Mouse (Mus musculus) testis, postnatal 14 days (tissue): ENCODE data around the gene Rab11a.

Experiments
- DNase-seq: peaks from one replicate; pipeline ENCODE4 v3.0.0; 2021; ENCODE audit warnings: low spot score

Rab11a gene

DNA sequence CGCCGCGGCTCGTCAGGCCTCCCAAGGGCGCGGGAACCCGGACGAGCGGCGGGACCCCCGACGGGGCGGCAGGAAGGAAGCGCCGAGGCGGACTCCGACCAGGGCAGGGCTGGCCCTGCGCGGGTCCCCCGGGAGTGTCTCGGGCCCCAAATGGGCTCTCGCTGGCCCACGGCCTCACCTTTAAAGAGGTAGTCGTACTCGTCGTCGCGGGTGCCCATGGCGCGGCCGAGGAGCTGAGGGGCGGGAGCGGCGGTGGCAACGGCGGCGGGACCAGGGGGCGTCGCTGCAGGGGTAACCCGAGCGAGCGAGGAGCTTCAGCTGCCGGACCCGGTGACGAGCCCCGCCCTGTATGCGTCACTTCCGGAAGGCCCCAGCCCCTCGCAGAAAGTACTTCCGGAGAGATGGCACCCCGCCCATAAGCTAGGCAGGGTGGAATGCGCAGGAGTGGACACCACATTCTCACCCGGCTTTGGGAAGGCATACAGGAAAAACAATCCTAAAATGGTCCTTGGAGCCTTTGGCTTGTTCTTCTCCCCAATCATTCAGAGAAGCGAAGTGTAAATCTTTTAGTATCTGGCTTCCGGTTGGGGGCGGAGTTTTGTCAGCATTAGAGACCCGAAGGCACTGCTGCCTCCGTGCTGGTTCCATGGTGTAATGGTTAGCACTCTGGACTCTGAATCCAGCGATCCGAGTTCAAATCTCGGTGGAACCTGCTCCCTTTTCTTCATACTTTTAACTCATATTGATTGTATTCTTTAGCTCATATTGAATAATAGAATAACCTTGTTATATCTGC lies at the start of gene Rab11a:
TSS of gene Rab11a (minus strand) at position 353 of the 796 bp plus-strand sequence.
- DNase-seq, result peak; percentile 96

DNA sequence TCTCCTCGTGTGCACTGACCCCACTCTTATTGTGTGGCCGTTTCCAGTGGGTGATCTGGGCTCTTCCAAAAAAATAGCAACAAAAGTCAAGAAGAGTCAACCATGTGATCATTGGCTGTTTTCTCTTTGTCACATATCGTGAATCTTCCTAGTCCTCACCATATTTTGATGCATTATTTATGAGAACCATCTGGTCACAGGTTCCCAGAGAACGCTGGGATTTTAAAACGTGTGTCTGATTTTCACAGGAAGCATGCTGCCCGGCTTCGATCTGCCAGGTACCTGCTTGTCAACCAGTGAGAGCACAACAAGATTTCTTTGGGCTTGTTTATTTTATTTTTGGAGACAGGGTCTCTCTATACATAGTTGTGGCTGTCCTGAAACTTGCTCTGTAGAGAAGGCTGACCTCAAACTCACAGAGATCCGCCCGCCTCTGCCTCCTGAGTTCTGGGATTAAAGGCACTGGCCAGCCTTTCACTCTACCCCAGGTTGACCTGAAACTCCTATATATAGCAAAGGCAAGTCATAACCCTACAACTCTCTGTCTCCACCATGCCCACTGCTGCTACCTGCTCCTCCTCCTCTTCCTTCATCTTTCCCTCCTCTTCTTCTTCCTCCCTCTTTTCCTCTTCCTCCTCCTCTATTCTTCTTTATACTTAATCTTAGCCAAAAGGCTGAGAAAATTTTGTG lies 48.8 kb upstream of the Rab11a start:
- no peak for DNase-seq

DNA sequence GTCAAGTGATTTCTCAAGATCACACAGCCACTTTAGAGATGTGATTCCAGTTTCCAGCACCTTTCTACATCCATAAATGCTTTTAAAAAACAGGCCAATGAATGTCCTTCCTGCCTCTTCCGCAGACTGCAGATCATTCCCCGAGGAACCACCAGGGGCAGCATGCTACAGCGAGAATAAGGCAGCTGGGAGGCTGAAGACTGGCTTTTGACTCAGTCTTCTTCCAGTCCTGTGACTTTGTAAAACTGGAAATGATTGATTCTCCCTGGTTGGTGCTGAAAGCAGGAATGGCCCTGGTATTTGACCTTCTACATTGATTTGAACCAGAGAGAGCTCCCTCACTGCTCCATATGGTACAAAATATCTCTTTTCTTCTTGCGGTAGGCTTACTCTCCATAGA lies 47.3 kb upstream of the Rab11a start:
- DNase-seq, result no peak

DNA sequence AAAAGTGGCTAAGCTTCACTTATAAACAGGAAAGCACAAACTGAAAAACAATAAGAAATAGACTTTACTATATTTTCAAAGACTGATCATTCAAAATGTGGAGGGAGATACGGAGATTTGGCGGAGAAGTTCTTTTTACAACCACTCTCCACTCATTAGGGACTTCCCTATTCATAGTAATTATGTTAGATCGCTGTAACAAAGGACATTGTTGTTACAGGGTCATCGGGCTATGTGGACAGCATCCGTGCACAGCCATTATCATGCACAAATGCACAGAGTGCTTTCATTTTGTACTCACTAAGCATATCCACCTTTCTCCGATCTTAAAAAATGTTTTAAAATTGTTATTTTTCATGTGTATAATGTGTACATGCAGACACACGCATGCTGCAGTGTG lies 46.0 kb upstream of the Rab11a start:
- DNase-seq, result no peak

DNA sequence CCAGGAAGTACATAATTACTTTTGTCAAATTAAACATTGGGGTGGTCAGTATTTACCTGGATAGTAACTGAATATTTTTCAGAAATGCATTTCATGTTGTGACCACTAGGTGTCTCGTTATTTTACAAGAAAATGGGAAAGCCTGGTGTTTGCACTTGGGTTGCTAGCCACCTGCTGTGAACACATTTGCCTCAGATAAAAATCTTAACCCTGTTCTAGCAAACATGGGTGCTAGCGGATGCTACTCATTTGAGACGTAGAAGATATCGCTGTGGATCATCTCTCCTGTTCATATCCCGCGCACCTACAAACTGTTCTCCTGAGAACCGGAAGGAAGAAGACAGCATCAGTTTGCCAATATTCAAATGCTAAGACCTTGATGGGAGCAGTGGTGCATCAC lies 42.1 kb upstream of the Rab11a start:
- no peak for DNase-seq

DNA sequence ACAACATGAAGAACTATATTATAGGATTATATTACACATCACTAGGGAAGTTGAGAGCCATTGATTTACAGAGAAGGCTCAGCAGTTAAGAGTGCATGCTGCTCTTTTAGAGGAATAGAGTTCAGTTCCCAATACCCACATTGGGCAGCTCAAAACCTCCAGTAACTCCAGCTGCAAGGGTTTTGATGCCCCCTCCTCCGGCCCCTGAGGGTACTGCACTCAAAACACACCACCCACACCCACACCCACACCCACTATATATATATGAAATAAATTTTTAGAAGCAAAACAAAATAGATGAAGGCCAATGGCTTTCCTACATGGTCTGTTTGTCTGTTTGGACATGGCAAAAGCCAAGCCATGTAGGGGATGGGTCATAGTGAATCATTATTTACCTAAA lies 40.6 kb upstream of the Rab11a start:
- no peak for DNase-seq

DNA sequence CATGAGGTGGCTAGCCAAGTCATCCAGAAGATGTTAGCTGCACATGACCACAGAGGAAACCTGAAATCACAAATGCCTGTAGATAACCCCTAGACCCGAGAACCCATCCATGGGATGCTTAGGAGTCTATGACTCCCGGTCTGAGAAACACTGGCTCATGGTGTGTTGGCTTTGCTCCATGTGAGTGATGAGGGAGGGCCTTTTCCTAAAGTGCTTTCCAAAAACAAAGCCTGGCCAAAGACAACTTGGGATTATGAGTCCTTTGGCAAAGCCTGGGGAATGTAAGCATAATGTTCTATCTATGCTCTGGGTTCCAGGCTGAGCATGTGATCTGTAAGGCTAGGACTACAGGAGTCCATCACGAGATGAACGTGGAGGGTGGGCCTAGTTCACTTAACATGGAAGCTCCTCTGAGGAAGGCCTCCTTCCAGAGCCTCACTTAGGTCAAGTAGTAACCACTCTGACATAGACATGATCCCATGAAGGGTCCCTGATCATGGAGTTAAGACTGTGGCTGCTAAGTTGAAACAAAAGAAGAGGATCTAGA lies 40.0 kb upstream of the Rab11a start:
- DNase-seq, result no peak

DNA sequence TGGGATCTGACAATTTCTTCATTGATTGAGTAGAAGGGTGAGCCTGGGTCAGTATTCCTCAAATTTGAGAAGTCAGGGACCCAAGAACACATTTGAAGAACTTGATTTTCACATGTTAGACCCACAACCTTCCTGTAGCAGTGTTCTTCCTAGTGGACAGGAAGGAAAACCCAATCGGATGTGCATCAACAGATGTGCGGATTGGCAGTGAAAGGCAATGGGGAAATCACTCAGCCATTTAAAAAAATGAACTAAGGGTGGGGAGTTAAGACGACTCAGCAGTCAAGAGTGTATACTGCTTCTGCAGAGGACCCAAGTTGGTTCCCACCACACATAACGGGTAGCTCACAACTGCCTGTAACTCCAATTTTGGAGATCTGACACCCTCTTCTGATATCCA lies 37.9 kb upstream of the Rab11a start:
- no peak for DNase-seq

DNA sequence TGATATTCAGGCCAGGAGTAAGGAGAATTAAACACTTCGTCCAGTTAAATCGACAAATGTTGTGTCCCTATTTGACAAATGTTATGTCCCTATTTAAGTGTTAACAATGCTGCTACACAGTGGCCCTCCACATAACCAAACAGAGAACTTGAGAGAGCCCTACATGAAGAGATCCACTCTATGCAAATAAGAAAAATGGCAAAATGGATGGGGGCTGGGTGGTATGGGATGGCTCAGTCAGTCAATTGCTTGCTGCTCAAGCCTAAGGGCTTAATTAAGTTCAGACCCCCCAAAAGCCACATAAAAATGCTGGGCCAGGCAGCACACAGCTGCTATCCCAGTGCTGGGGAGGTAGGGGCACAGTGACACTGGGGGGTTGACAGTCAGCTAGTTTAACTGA lies 37.3 kb upstream of the Rab11a start:
- DNase-seq, result no peak

DNA sequence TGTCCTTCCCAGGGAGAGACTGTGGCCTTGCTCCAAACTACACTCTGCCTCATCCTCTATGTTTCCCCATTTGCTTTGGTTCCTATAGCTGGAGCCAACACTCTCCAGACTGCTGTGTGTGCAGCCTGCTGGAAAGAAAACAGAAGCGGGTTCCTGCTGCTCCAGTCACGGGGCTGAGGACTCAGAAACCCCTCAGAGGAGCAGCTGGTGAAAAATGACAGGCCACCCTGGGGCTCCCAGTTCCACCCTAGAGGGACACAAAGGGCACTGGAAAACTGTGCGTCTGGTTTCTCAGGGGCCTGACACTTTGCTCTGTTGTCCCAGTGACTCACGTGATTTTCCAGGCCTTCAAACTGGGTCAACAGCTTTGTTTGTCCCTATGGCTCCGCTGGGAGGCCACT lies 36.9 kb upstream of the Rab11a start:
- DNase-seq, result no peak

DNA sequence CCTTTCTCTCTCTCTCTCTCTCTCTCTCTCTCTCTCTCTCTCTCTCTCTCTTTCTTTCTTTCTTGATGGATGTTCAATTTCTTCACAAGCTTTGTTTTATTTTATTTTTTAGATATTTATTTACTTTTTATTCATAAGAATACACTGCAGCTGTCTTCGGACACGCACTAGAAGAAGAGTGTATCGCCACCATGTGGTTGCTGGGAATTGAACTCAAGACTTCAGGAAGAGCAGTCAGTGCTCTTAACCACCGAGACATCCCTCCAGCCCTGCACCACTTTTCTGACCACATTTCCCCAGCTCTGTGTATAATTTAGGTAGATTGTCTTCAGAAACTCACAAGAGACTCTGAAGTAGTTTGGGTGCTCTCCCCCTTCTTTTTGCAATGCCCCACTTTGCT lies 36.4 kb upstream of the Rab11a start:
- no peak for DNase-seq

DNA sequence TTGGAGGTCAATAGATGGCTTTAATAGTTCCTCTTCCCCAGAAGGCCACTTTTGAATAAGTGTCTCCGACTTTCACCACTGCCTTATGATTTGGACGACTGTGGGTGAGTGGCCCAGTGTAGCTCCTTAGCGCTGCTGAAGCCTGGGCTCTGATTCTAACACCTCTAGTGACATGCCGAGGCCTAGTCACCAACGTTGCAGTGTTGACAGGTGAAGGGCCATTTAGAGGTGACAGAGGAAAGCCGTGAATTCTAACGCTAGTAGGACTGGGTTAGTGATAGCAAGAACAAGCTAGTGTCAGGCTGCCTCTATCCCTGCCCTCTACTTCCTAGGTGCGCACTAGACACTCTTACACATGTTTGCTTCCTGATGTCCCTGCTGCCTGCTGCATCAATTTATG lies 35.7 kb upstream of the Rab11a start:
- DNase-seq, result no peak

DNA sequence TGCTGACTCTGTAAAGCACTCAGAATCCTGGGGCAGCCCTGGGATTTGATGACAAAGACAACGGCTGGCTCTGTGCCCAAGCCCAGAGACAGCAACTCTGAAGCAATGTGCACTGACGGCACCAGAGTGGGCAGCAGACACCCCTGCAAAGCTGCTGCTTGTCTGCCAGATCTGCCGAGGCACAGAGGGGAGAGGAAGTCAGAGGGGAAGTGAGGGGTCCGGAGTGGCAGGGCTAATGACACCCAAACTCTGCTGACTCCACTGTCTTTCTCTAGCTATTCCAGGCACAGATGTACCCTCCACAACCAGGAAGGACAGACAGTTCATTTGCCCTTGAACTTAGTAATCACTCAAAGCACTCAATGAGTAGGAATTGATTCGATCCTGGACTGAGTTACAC lies 33.7 kb upstream of the Rab11a start:
- DNase-seq, result no peak

DNA sequence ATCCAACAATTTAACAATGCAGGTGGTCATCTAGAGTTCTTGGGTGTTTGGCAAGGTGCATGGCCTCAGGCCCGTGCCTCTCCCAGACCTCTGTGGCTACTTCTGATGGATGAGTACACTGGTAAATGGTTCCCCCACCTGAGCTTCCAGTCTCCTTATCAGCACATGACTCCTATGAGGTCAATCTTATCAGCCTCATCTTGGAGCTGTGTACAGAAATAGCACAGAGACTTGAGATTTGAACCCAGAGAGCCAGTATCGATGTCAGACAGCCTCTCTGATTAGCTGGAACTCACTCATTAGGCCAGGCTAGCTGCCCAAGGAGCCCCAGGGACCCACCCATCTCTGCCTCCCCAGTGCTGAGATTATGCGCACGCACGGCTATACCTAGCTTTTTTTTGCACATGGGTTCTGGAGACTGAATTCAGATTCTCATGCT lies 32.9 kb upstream of the Rab11a start:
- DNase-seq, result no peak

DNA sequence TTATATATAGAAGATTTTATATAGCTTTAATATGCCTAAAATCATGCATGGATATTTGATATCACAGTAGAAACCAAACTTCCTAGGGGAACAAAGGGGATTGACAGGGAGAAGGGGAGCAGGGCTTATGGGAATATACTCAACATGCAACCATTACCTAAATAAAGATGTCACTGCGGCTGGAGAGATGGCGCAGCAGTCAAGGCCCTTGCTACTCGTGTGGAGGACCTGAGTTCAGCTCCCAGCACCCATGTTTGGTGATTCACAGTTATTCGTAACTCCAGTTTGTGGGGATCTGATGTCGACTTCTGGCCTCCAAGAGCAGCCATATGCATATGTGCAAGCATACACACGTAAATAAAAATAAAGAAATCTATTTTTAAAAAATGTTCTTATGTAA lies 32.4 kb upstream of the Rab11a start:
- no peak for DNase-seq

DNA sequence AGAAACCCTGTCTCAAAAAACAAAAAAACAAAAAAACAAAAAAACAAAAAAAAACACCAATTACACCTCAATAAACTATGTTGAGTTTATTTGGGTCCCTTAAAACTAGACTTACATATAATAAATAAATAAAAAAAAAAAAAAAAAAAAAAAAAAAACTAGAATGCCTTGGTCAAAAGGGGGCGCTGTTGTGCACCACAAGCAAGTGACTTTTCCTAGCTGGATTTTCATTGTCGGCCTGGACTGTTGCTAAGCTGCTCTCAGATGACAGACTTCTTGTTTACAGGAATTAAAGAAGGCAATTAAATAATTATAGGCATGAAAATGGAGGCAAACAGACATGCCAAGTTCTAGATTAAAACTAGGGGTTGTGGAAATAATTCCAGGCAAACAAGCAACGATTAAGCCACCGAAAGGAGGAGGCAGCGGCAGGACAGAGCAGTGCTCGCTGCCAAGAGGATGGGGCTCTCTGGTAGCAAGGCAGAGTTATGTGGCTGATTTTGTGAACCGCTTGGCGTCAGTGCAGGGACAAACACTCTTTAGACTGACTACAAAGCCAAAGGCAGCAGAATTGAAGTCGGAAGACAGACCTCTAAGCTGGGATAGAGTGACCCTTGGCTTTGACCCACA lies 31.6 kb upstream of the Rab11a start:
- no peak for DNase-seq

DNA sequence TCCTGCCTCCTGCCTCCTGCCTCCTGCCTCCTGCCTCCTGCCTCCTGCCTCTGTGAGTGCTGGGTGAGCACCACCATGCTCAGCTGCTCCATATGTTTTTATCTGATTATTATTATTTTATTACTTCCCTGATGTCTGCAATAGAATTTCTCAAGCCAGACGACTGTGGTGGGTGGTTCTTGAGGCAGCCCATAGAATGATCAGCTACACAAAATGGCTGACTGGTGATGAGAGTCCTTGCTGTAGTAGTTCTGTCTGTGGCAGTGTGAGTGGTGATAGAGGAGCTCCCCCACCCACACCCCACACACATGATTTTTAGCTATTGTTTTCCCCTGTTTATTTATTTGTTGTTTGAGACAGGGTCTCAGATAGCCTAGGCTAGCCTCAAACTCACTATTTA lies 30.2 kb upstream of the Rab11a start:
- DNase-seq, result no peak

DNA sequence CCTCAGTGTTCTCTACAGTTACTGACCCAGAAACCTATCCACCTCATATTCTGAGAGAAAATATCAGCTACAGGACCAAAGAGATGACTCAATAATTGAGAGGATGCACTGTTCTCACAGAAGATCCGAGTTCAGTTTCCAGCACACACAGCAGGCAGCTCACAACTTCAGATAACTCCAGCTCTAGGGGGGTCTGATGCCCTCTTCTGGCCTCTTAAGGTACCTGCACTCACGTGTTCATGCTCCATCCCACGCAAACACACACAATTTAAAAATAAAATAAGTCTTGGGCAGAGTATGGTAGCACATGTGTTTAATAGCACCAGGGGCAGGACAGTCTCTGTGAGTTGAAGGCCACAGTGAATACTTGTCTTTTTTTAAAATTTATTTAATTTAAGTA lies 28.6 kb upstream of the Rab11a start:
- DNase-seq, result no peak

DNA sequence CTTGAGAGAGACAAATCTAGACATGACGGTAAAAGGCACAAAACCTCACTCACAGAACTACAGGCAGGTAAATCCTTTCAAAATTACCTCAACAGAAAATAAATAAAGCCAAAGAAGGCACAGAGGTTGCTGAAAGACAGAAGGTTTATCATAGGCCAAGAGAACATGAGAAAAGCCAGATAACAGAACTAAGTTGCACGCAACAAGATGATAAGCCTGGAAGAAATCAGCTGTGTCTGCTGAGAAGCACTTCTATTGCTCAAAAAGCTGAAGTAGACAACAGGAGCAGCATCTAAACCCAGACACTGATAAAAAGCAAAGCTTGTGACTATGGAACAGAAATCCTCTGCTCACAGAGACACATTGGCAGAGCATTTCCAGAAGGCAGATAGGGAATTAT lies 27.3 kb upstream of the Rab11a start:
- no peak for DNase-seq

DNA sequence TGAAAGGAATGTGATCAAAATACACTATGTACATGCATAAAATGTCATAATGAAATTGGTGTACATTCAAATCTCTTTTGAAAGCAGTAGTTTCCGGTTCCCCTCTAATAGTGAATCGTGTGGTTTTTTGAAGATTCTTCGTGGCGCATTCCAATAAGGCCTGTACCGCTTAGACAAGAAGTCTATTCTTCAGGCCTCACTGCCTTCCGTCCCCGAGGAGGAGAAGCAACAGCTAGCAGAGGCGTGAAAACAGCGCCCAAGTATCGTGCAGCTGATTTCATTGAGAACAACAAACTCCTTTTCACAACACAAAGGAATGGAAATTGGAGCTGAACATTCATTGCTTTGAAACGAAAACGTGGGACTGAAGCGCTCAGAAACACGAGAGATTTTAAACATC lies 20.5 kb upstream of the Rab11a start:
- no peak for DNase-seq

DNA sequence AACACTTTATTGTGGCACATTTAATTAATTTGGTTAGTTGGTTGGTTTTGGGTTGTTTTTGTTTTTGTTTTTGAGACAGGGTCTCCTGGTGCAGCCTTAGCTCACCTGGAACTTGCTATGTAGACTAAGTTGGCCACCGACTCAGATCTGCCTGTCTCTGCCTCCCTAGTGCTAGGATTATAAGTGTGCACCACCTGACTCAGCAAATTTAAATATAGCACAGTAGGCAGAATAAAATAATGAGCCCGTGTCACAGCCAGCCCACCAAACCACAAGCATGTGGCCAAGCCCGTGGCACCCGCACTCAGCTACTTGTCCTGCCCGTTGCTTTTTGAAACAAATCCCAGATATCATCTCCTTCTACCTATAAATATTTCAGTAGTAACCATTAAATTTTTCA lies 15.0 kb upstream of the Rab11a start:
- DNase-seq, result no peak

DNA sequence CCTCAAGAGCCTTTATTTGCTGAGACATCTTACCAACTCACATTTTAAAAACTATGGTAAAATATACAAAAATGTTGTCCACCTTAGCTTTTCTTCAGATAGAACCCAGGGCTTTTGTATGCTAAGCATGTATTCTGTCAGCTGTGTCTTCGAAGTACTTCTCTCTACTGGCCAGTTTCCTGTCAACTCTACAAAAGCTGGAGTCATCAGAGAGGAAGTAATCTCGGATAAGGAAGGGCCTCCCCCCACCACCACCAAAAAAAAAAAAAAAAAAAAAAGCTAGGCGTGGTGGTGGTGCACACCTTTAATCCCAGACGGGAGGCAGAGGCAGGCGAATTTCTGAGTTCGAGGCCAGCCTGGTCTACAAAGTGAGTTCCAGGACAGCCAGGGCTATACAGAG lies 11.8 kb upstream of the Rab11a start:
- no peak for DNase-seq

DNA sequence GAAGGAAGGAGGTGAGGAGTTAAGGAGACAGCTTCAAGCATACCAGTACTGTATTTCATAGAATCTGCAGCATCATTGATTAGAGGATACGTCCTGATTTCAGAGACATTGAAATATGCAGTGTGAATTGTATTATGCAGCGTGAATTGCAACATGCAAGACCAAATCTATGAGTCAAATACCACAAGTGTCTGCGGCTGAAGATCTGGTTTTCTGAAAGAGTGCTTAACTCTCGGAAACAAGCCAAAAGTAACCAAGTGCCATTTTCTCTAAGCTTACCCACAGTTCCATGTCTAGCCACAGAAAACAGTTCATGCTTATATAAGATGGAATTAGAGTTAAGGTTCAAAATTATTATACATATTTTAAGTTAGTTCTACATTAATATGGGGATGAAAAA lies 10.2 kb upstream of the Rab11a start:
- no peak for DNase-seq
